9 mouse cellular contexts compared by ENCODE assay signal in the genomic region with DNA sequence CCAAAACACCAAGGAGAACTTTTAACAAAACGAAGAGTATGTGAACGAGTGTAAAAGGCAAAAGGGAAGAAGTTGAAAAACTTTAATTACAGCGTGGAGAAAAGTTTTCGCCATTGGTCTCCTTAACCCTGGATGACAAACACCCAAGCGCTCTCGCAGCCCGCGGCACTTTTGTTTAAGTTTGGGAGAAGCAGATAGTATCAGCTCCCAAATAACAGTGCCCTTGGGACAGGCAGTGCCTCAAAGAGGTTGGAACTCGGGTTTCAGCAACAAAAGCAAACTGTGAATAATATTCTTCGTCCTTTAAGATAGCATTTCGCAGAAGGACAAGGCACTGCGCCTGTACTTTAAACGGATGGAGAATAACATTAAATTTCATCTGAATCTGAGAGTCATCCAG. TPM values are rescaled to one million over a fixed set of nuclear protein-coding genes. Genes with fewer than 3 reads are reported as not detected.
DNase-seq lines count a peak whose midpoint lies in the region; ATAC-seq lines count a peak whose summit lies in the region.
"Had no signal": no experiment of that assay in that cellular context is flagged by ENCODE, and none has a peak within 500 bp of the region (broad histone marks: within the 10 kb centered on the region; RNA-seq: fewer than 3 reads in every experiment).

No protein-coding gene starts in this region.

- 2% methylated on average over 13 of the region's 13 CpGs for WGBS in hindbrain, embryonic 15.5 days
- WGBS in midbrain, embryonic 11.5 days: under 1% methylated on average over 13 of the region's 13 CpGs

- no peaks in the 10 kb centered on the region for H3K36me3 ChIP-seq in hindbrain, embryonic 15.5 days
- no peaks in the 10 kb centered on the region for H3K36me3 ChIP-seq in midbrain, embryonic 11.5 days (ENCODE audit: control insufficient read depth, insufficient read depth, low read length)

- peak overlapping the region; percentile 51; the same call in 1 of the 2 replicates for H3K4me3 ChIP-seq in hindbrain, embryonic 15.5 days
- peak overlapping the region; percentile 2; the same call in 1 of the 2 replicates for H3K4me3 ChIP-seq in midbrain, embryonic 11.5 days (ENCODE audit: low read depth, low read length)
- H3K4me3 ChIP-seq: erythroblast, embryonic 14.5 days had no signal

- no peaks in the 10 kb centered on the region for H3K9me3 ChIP-seq in hindbrain, embryonic 15.5 days
- H3K9me3 ChIP-seq in midbrain, embryonic 11.5 days (ENCODE audit: control insufficient read depth, low read length): no peaks in the 10 kb centered on the region

- H3K9ac ChIP-seq in hindbrain, embryonic 15.5 days: no peak overlapping the region
- H3K9ac ChIP-seq in midbrain, embryonic 11.5 days (ENCODE audit: low read length): peak overlapping the region; percentile 26; the same call in 1 of the 2 replicates

- ATAC-seq in hindbrain, embryonic 15.5 days (ENCODE audit: low FRiP score, low read depth): no peak
- no peak for ATAC-seq in midbrain, embryonic 11.5 days (ENCODE audit: low FRiP score)
- ATAC-seq in megakaryocyte-erythroid progenitor cell, adult 5-6 weeks (replicated peaks; ENCODE audit: low FRiP score, low TSS enrichment, poor library complexity, severe bottlenecking): no peak

- peaks cover 41% of the 10 kb centered on the region for H3K4me1 ChIP-seq in hindbrain, embryonic 15.5 days (replicated peaks)
- peaks cover 19% of the 10 kb centered on the region for H3K4me1 ChIP-seq in midbrain, embryonic 11.5 days (ENCODE audit: control insufficient read depth, insufficient read depth, low read length)

- peak; percentile 10 for DNase-seq in adrenal gland, adult 2 months
- DNase-seq in adrenal gland, postnatal 14 days: no peak
- peak; percentile 60 for DNase-seq in embryo, embryonic 10.5 days (ENCODE audit: low spot score)
- peak; percentile 96 for DNase-seq in midbrain, embryonic 11.5 days (ENCODE audit: low spot score, missing footprints)
- DNase-seq in thymus, adult 18-20 months: no peak
- DNase-seq in urinary bladder, postnatal 14 days (ENCODE audit: low spot score): no peak

- H3K4me2 ChIP-seq in hindbrain, embryonic 15.5 days: peak overlapping the region; percentile 84
- peak overlapping the region; percentile 92 for H3K4me2 ChIP-seq in midbrain, embryonic 11.5 days

- peaks cover 49% of the 10 kb centered on the region for H3K27me3 ChIP-seq in hindbrain, embryonic 15.5 days
- H3K27me3 ChIP-seq in midbrain, embryonic 11.5 days (ENCODE audit: control insufficient read depth, insufficient read depth, low read length): peaks cover 50% of the 10 kb centered on the region

- no peak overlapping the region for H3K27ac ChIP-seq in hindbrain, embryonic 15.5 days (replicated peaks)
- no peak overlapping the region for H3K27ac ChIP-seq in midbrain, embryonic 11.5 days (ENCODE audit: low read depth, low read length)

RNA-seq across cellular contexts. Expression of gene Sox6, which starts 0.6 kb away (rescaled TPM):
- 10 to 100 TPM; 22.1 to 22.7 TPM for total RNA-seq in adrenal gland, adult 2 months (2021)
- 3.7 and 4.4 TPM in 2 replicates for polyA plus RNA-seq in adrenal gland, adult 2 months (2012; rRNA removed)
- total RNA-seq in adrenal gland, postnatal 14 days (2021): 36.3 and 48.7 TPM in 2 replicates
- polyA plus RNA-seq in hindbrain, embryonic 15.5 days (2015; fragmentation: Nextera tagmentation; extraction: Ambion mirVana): 31.7 and 34.4 TPM in 2 replicates
- polyA plus RNA-seq in midbrain, embryonic 11.5 days (2014; fragmentation: Nextera tagmentation; extraction: Ambion mirVana): 40.1 and 42.7 TPM in 2 replicates
- total RNA-seq in megakaryocyte-erythroid progenitor cell, adult 5-6 weeks (2014; fragmentation: Nextera tagmentation): 12.9 and 18.2 TPM in 2 replicates
- total RNA-seq in megakaryocyte-erythroid progenitor cell, adult 5-6 weeks (2017): 5.8 and 10.2 TPM in 2 replicates

RNA-seq across cellular contexts. Expression of gene 1110004F10Rik, which starts 1.2 kb away (rescaled TPM):
- total RNA-seq in adrenal gland, adult 2 months (2021): 100 to 1,000 TPM in 1 of 2 experiments, 10 to 100 TPM in 1; 92.1 to 123 TPM
- 25.7 and 26.8 TPM in 2 replicates for polyA plus RNA-seq in adrenal gland, adult 2 months (2012; rRNA removed)
- 102 and 103 TPM in 2 replicates for total RNA-seq in adrenal gland, postnatal 14 days (2021)
- polyA plus RNA-seq in hindbrain, embryonic 15.5 days (2015; fragmentation: Nextera tagmentation; extraction: Ambion mirVana): 291 and 297 TPM in 2 replicates
- 395 and 418 TPM in 2 replicates for polyA plus RNA-seq in midbrain, embryonic 11.5 days (2014; fragmentation: Nextera tagmentation; extraction: Ambion mirVana)
- 135 and 136 TPM in 2 replicates for total RNA-seq in megakaryocyte-erythroid progenitor cell, adult 5-6 weeks (2014; fragmentation: Nextera tagmentation)
- 293 and 398 TPM in 2 replicates for total RNA-seq in megakaryocyte-erythroid progenitor cell, adult 5-6 weeks (2017)

RNA-seq across cellular contexts. Expression of gene Gm4353, which starts 46.4 kb away (rescaled TPM):
- total RNA-seq in adrenal gland, adult 2 months (2021): 1 to 10 TPM; 5.1 to 7.8 TPM
- 4.4 and 7.8 TPM in 2 replicates for polyA plus RNA-seq in adrenal gland, adult 2 months (2012; rRNA removed)
- total RNA-seq in adrenal gland, postnatal 14 days (2021): 4.2 and 5.1 TPM in 2 replicates
- 1.0 and 1.2 TPM in 2 replicates for polyA plus RNA-seq in hindbrain, embryonic 15.5 days (2015; fragmentation: Nextera tagmentation; extraction: Ambion mirVana)
- polyA plus RNA-seq in midbrain, embryonic 11.5 days (2014; fragmentation: Nextera tagmentation; extraction: Ambion mirVana): 0.36 and 0.66 TPM in 2 replicates
- 2.1 TPM in 1 of 2 replicates, not detected in the other for total RNA-seq in megakaryocyte-erythroid progenitor cell, adult 5-6 weeks (2014; fragmentation: Nextera tagmentation)
- 1.3 and 4.0 TPM in 2 replicates for total RNA-seq in megakaryocyte-erythroid progenitor cell, adult 5-6 weeks (2017)

Comparison
In these comparisons a context has a peak if more than half of its experiments do, and no peak if none do; other contexts are left out.
1. DNase-seq: peak in adrenal gland, adult 2 months (single experiment), embryo, embryonic 10.5 days (single experiment) and midbrain, embryonic 11.5 days (single experiment); none in adrenal gland, postnatal 14 days (single experiment), thymus, adult 18-20 months (0 of 2) and urinary bladder, postnatal 14 days (single experiment).